In the genomic region with DNA sequence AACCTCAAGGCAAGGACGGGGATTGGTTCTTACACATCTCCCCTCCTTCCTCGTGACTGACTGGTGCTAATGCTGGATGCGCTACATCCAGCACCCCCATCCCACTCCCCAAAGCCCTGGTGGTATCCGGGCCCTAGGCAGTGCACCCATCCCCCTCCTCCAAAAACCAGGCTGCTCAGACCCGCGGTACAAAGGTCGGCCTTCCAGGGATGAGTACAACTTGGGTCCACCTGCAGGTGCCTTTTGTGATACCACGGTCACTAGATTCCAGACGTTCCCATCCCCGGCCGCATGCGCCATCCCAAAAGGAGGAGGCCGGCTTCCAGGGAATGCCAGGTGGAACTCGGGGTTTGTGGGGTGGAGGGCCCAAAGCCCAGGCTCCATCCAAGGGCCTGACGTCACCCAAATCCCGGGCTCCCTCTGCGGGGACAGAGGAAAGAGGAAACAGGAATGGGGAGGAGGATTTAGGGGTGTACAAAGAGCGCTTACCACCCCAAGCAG, we compare ENCODE assay signal across 8 mouse cellular contexts. TPM values are rescaled to one million over a fixed set of nuclear protein-coding genes. Genes with fewer than 3 reads are reported as not detected.
DNase-seq lines count a peak whose midpoint lies in the region; ATAC-seq and TF ChIP-seq lines count a peak whose summit lies in the region.

No protein-coding gene starts in this region.

- H3K9ac ChIP-seq in embryonic facial prominence, embryonic 14.5 days (ENCODE audit: low read depth, low read length), result peak overlapping the region; percentile 71
- H3K9ac ChIP-seq in stomach, embryonic 15.5 days, result peak overlapping the region; percentile 49

- no peak for ATAC-seq in erythroblast, adult 5-6 weeks (replicated peaks; ENCODE audit: low FRiP score, poor library complexity, severe bottlenecking)
- peak; percentile 7 for ATAC-seq in Patski
- ATAC-seq in embryonic facial prominence, embryonic 14.5 days (ENCODE audit: low read depth), result peak; percentile 39
- ATAC-seq in stomach, embryonic 15.5 days (ENCODE audit: insufficient read depth, low FRiP score, low read depth), result peak; percentile 24; the same call in 1 of the 2 replicates

- TF ChIP-seq CTCF in Patski (IDR thresholded peaks at IDR 0.05), result no peak

- in situ Hi-C loops in Patski (cut with MboI; ENCODE audit: low pct_unique_long_range_greater_than_20kb), result no loop called here

- POLR2A ChIA-PET in Patski (lab: Charles Lee), result interaction anchor here (0.6 kb wide), 2 partner anchors 17 to 21 kb away, joined by 3 read pairs; no protein-coding TSS in a partner anchor

- peaks cover 11% of the 10 kb centered on the region for H3K4me1 ChIP-seq in erythroblast, embryonic 14.5 days (ENCODE audit: control insufficient read depth)
- H3K4me1 ChIP-seq in embryonic facial prominence, embryonic 14.5 days (ENCODE audit: control insufficient read depth, insufficient read depth, low read length), result peaks cover 8% of the 10 kb centered on the region
- peaks cover 28% of the 10 kb centered on the region for H3K4me1 ChIP-seq in hindbrain, embryonic 10.5 days (replicated peaks)
- H3K4me1 ChIP-seq in stomach, embryonic 15.5 days, result peaks cover 8% of the 10 kb centered on the region

- WGBS in embryonic facial prominence, embryonic 14.5 days, result under 1% methylated on average over 18 of the region's 18 CpGs
- WGBS in hindbrain, embryonic 10.5 days, result 1% methylated on average over 18 of the region's 18 CpGs
- 5% methylated on average over 18 of the region's 18 CpGs for WGBS in stomach, embryonic 15.5 days

- H3K27me3 ChIP-seq in erythroblast, embryonic 14.5 days (ENCODE audit: control insufficient read depth), result peaks cover 29% of the 10 kb centered on the region
- H3K27me3 ChIP-seq in Patski, result no peaks in the 10 kb centered on the region
- no peaks in the 10 kb centered on the region for H3K27me3 ChIP-seq in embryonic facial prominence, embryonic 14.5 days (replicated peaks; ENCODE audit: control insufficient read depth, insufficient read depth, low read length)
- H3K27me3 ChIP-seq in hindbrain, embryonic 10.5 days (ENCODE audit: insufficient read depth, poor library complexity, severe bottlenecking), result peaks cover 11% of the 10 kb centered on the region; the same call in 1 of the 2 replicates
- H3K27me3 ChIP-seq in stomach, embryonic 15.5 days (replicated peaks), result no peaks in the 10 kb centered on the region

- H3K4me3 ChIP-seq in erythroblast, embryonic 14.5 days (replicated peaks), result peak overlapping the region; percentile 55
- H3K4me3 ChIP-seq in embryonic facial prominence, embryonic 14.5 days (ENCODE audit: low read depth, low read length), result peak overlapping the region; percentile 67
- H3K4me3 ChIP-seq in hindbrain, embryonic 10.5 days, result peak overlapping the region; percentile 78
- H3K4me3 ChIP-seq in stomach, embryonic 15.5 days (replicated peaks), result peak overlapping the region; percentile 72

- H3K9me3 ChIP-seq in erythroblast, embryonic 14.5 days (ENCODE audit: control insufficient read depth, low read length), result no peaks in the 10 kb centered on the region
- no peaks in the 10 kb centered on the region for H3K9me3 ChIP-seq in embryonic facial prominence, embryonic 14.5 days (ENCODE audit: control insufficient read depth, low read length)
- H3K9me3 ChIP-seq in hindbrain, embryonic 10.5 days, result no peaks in the 10 kb centered on the region
- no peaks in the 10 kb centered on the region for H3K9me3 ChIP-seq in stomach, embryonic 15.5 days

- H3K4me2 ChIP-seq in embryonic facial prominence, embryonic 14.5 days (ENCODE audit: low read depth, low read length), result peak overlapping the region; percentile 68
- peak overlapping the region; percentile 86 for H3K4me2 ChIP-seq in stomach, embryonic 15.5 days

- H3K27ac ChIP-seq in embryonic facial prominence, embryonic 14.5 days (replicated peaks; ENCODE audit: low read depth, low read length), result 0 out of 2 replicates have a peak overlapping the region, but pooled peaks have one; percentile 2
- peak overlapping the region; percentile 91 for H3K27ac ChIP-seq in hindbrain, embryonic 10.5 days
- H3K27ac ChIP-seq in stomach, embryonic 15.5 days, result peak overlapping the region; percentile 16; the same call in 1 of the 2 replicates

- H3K36me3 ChIP-seq in erythroblast, embryonic 14.5 days (ENCODE audit: control insufficient read depth), result no peaks in the 10 kb centered on the region
- H3K36me3 ChIP-seq in embryonic facial prominence, embryonic 14.5 days (ENCODE audit: control insufficient read depth, insufficient read depth, low read length), result no peaks in the 10 kb centered on the region
- H3K36me3 ChIP-seq in hindbrain, embryonic 10.5 days, result no peaks in the 10 kb centered on the region
- H3K36me3 ChIP-seq in stomach, embryonic 15.5 days, result no peaks in the 10 kb centered on the region

- CTCF ChIA-PET in Patski (lab: Charles Lee), result no interaction called here

- no peak for DNase-seq in Patski (ENCODE audit: low read depth, low spot score)
- peak; percentile 9 for DNase-seq in embryonic facial prominence, embryonic 14.5 days (ENCODE audit: low spot score)
- peak; percentile 35 for DNase-seq in hindbrain, embryonic 10.5 days (ENCODE audit: low spot score)
- DNase-seq in layer of hippocampus, adult 9-10 months (ENCODE audit: low spot score), result peak; percentile 17
- peak; percentile 30 for DNase-seq in lung, postnatal 10 days

RNA-seq across cellular contexts. Expression of a gene that starts 0.5 kb away (rescaled TPM):
- polyA plus RNA-seq in erythroblast, embryonic 14.5 days (2012), result 0.03 and 0.05 TPM in 2 replicates
- total RNA-seq in erythroblast, adult 5-6 weeks (2015; ENCODE audit: low replicate concordance), result 1.0 TPM in 1 of 2 replicates, not detected in the other
- 0.14 and 0.17 TPM in 2 replicates for total RNA-seq in erythroblast, adult 5-6 weeks (2017; ENCODE audit: low replicate concordance)
- 73.0 TPM for polyA plus RNA-seq in Patski (2021)
- 10.9 and 14.5 TPM in 2 replicates for polyA plus RNA-seq in embryonic facial prominence, embryonic 14.5 days (2014; fragmentation: Nextera tagmentation; extraction: Ambion mirVana)
- 18.2 and 28.9 TPM in 2 replicates for polyA plus RNA-seq in hindbrain, embryonic 10.5 days (2016; fragmentation: Nextera tagmentation; extraction: Ambion mirVana)
- polyA plus RNA-seq in stomach, embryonic 15.5 days (2015; fragmentation: Nextera tagmentation; extraction: Ambion mirVana), result 19.8 and 22.4 TPM in 2 replicates

RNA-seq across cellular contexts. Expression of a gene that starts 27.4 kb away (rescaled TPM):
- 0.42 and 0.93 TPM in 2 replicates for polyA plus RNA-seq in erythroblast, embryonic 14.5 days (2012)
- 1.3 and 4.8 TPM in 2 replicates for total RNA-seq in erythroblast, adult 5-6 weeks (2015; ENCODE audit: low replicate concordance)
- total RNA-seq in erythroblast, adult 5-6 weeks (2017; ENCODE audit: low replicate concordance), result 4.3 and 5.4 TPM in 2 replicates
- polyA plus RNA-seq in Patski (2021), result 35.2 TPM
- 20.2 and 25.2 TPM in 2 replicates for polyA plus RNA-seq in embryonic facial prominence, embryonic 14.5 days (2014; fragmentation: Nextera tagmentation; extraction: Ambion mirVana)
- polyA plus RNA-seq in hindbrain, embryonic 10.5 days (2016; fragmentation: Nextera tagmentation; extraction: Ambion mirVana), result 19.8 and 23.5 TPM in 2 replicates
- 23.6 and 31.6 TPM in 2 replicates for polyA plus RNA-seq in stomach, embryonic 15.5 days (2015; fragmentation: Nextera tagmentation; extraction: Ambion mirVana)

RNA-seq across cellular contexts. Expression of a gene that starts 36.5 kb away (rescaled TPM):
- polyA plus RNA-seq in erythroblast, embryonic 14.5 days (2012), result not detected in 2 replicates
- total RNA-seq in erythroblast, adult 5-6 weeks (2015; ENCODE audit: low replicate concordance), result not detected in 2 replicates
- not detected in 2 replicates for total RNA-seq in erythroblast, adult 5-6 weeks (2017; ENCODE audit: low replicate concordance)
- polyA plus RNA-seq in Patski (2021), result 0.39 TPM
- polyA plus RNA-seq in embryonic facial prominence, embryonic 14.5 days (2014; fragmentation: Nextera tagmentation; extraction: Ambion mirVana), result 0.86 and 1.4 TPM in 2 replicates
- polyA plus RNA-seq in hindbrain, embryonic 10.5 days (2016; fragmentation: Nextera tagmentation; extraction: Ambion mirVana), result 2.5 and 9.7 TPM in 2 replicates
- 6.0 and 6.1 TPM in 2 replicates for polyA plus RNA-seq in stomach, embryonic 15.5 days (2015; fragmentation: Nextera tagmentation; extraction: Ambion mirVana)

RNA-seq across cellular contexts. Expression of a gene that starts 53.8 kb away (rescaled TPM):
- 18.8 and 25.8 TPM in 2 replicates for polyA plus RNA-seq in erythroblast, embryonic 14.5 days (2012)
- total RNA-seq in erythroblast, adult 5-6 weeks (2015; ENCODE audit: low replicate concordance), result 134 and 146 TPM in 2 replicates
- 23.7 and 45.9 TPM in 2 replicates for total RNA-seq in erythroblast, adult 5-6 weeks (2017; ENCODE audit: low replicate concordance)
- 1,082 TPM for polyA plus RNA-seq in Patski (2021)
- polyA plus RNA-seq in embryonic facial prominence, embryonic 14.5 days (2014; fragmentation: Nextera tagmentation; extraction: Ambion mirVana), result 479 and 555 TPM in 2 replicates
- polyA plus RNA-seq in hindbrain, embryonic 10.5 days (2016; fragmentation: Nextera tagmentation; extraction: Ambion mirVana), result 712 and 781 TPM in 2 replicates
- polyA plus RNA-seq in stomach, embryonic 15.5 days (2015; fragmentation: Nextera tagmentation; extraction: Ambion mirVana), result 621 and 623 TPM in 2 replicates

Comparison
In these comparisons a context has a peak if more than half of its experiments do, and no peak if none do; other contexts are left out.
1. H3K27ac ChIP-seq: peak in every context shown above with its lines; median percentile 91 in hindbrain, embryonic 10.5 days; 16 in stomach, embryonic 15.5 days; 2 in embryonic facial prominence, embryonic 14.5 days.
2. RNA of a gene that starts 0.5 kb away (polyA plus RNA-seq): 73.0 TPM in Patski (single experiment), 18.2 to 28.9 TPM in hindbrain, embryonic 10.5 days, 19.8 to 22.4 TPM in stomach, embryonic 15.5 days and 10.9 to 14.5 TPM in embryonic facial prominence, embryonic 14.5 days; 0.03 to 0.05 TPM in erythroblast, embryonic 14.5 days; every median in the first group is over 10 times any median in the second.
3. RNA of a gene that starts 27.4 kb away (polyA plus RNA-seq): 35.2 TPM in Patski (single experiment), 23.6 to 31.6 TPM in stomach, embryonic 15.5 days, 20.2 to 25.2 TPM in embryonic facial prominence, embryonic 14.5 days and 19.8 to 23.5 TPM in hindbrain, embryonic 10.5 days; 0.42 to 0.93 TPM in erythroblast, embryonic 14.5 days; every median in the first group is over 10 times any median in the second.
4. Peak in every context shown above with its lines, with median percentiles within 50 percentile points of each other: H3K4me3 ChIP-seq.